Mouse (Mus musculus): ENCODE measurements around the gene Apod. TPM values are rescaled to one million over a fixed set of nuclear protein-coding genes. Genes with fewer than 3 reads are reported as not detected.
"Not testable (repeated sequence)": the region's sequence is repeated elsewhere in the genome, so short reads cannot be mapped to it uniquely, and the experiment has no call there.

The Apod gene
- polyA plus RNA-seq, 1 experiment from 2014 or later, result 93.8 TPM

DNA sequence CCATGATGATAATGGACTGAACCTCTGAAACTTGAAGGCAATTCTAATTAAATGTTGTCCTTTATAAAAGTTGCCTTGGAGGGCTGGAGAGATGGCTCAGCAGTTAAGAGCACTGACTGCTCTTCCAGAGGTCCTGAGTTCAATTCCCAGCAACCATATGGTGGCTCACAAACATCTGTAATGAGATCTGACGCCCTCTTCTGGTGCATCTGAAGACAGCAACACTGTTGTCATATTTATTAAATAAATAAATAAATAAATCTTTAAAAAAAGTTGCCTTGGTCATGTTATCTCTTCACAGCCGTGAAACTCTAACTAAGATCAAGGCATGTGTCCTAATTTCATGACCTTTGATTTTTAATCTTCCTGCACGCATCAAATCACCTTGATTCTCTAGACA is 5.1 kb upstream of the Apod start:
- H3K4me1 ChIP-seq (replicated peaks); ATAC-seq (ENCODE audit: low FRiP score, low read depth); H3K36me3 ChIP-seq; H3K27me3 ChIP-seq; H3K4me2 ChIP-seq; H3K27ac ChIP-seq (replicated peaks); H3K4me3 ChIP-seq; H3K9me3 ChIP-seq; H3K9ac ChIP-seq: not testable (repeated sequence)
- WGBS, result 82% methylated on average over 3 of the region's 3 CpGs

- H3K4me3 ChIP-seq, result no peak overlapping the region
- no peaks in the 10 kb centered on the region for H3K9me3 ChIP-seq
- 86% methylated on average over 4 of the region's 4 CpGs for WGBS
- H3K4me1 ChIP-seq (replicated peaks), result peaks cover 6% of the 10 kb centered on the region; the same call in 1 of the 2 replicates
- no peak overlapping the region for H3K9ac ChIP-seq
- H3K27ac ChIP-seq (replicated peaks), result no peak overlapping the region
- H3K4me2 ChIP-seq, result no peak overlapping the region
- H3K27me3 ChIP-seq, result no peaks in the 10 kb centered on the region
- ATAC-seq (ENCODE audit: low FRiP score, low read depth), result no peak
- no peaks in the 10 kb centered on the region for H3K36me3 ChIP-seq
These were observed 4.7 kb upstream of the Apod start for GRCm38 (mm10) chr16:31319316-31319715.

DNA sequence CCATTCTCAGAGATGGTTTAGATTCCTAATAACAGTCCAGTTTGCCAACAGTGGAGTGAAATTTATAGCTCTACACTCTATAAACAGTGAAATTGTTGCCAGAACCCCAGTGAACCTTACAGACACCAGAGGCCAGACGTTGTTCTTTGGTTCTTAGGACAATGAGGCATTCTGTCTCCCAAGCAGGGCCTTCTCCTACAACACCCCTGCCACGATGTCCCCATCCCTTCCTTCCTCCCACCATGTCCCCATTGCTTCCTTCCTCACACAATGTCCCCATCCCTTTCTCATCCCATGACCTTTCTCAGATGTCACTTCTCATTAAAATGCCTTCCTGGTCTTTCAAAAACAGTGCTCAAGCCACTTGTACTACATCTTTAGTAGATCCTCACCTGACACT is 3.8 kb upstream of the Apod start:
- 80% methylated on average over 2 of the region's 2 CpGs for WGBS
- Histone ChIP-seq H3K9me3 (no peaks in the 10 kb centered on the region), H3K4me3 (no peak overlapping the region), H3K4me1 (replicated peaks) (peaks cover 6% of the 10 kb centered on the region; the same call in 1 of the 2 replicates), H3K36me3 (no peaks in the 10 kb centered on the region), H3K27ac (replicated peaks) (no peak overlapping the region), H3K27me3 (no peaks in the 10 kb centered on the region), H3K9ac (no peak overlapping the region), H3K4me2 (no peak overlapping the region)
- no peak for ATAC-seq (ENCODE audit: low FRiP score, low read depth)

GRCm38 (mm10) chr16:31316246-31317143 is 1.9 kb upstream of the Apod start:
- not testable (repeated sequence) for H3K27me3 ChIP-seq; H3K9ac ChIP-seq; H3K36me3 ChIP-seq; H3K9me3 ChIP-seq; H3K4me3 ChIP-seq; H3K4me2 ChIP-seq; H3K4me1 ChIP-seq (replicated peaks); ATAC-seq (ENCODE audit: low FRiP score, low read depth)
- WGBS, result 49% methylated on average over 12 of the region's 12 CpGs
- H3K27ac ChIP-seq (replicated peaks), result peak overlapping the region; percentile 63; the same call in 1 of the 2 replicates

DNA sequence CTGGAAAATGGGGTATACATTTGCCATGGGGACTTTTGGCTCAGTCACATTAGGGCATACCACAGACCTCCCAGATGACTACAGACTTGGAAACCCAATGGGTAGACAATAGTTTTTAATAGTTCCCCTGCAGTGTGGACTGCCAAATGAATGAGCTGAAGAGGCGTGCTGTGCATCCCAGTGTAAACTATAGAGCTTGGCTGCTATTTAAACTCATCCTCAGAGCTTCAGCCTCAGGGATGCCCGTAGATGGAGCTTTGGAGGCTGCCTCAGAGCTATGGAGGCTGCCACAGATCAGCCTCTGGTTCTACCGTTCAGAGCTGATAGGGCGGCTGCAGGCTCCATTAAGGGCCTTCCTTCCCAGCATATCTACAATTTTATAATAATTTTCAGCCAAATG is 686 bp upstream of the Apod start:
- 68% methylated on average over 4 of the region's 4 CpGs for WGBS
- no peak overlapping the region for H3K4me3 ChIP-seq
- no peaks in the 10 kb centered on the region for H3K9me3 ChIP-seq
- peak overlapping the region; percentile 59 for H3K27ac ChIP-seq (replicated peaks)
- H3K27me3 ChIP-seq, result no peaks in the 10 kb centered on the region
- ATAC-seq (ENCODE audit: low FRiP score, low read depth), result no peak
- H3K4me1 ChIP-seq (replicated peaks), result peaks cover 6% of the 10 kb centered on the region; the same call in 1 of the 2 replicates
- H3K9ac ChIP-seq, result no peak overlapping the region
- H3K4me2 ChIP-seq, result no peak overlapping the region
- no peaks in the 10 kb centered on the region for H3K36me3 ChIP-seq

GRCm38 (mm10) chr16:31313611-31314010 is 997 bp downstream of the Apod start:
- no peaks in the 10 kb centered on the region for H3K36me3 ChIP-seq
- H3K4me1 ChIP-seq (replicated peaks), result peaks cover 6% of the 10 kb centered on the region; the same call in 1 of the 2 replicates
- no peaks in the 10 kb centered on the region for H3K9me3 ChIP-seq
- no peak overlapping the region for H3K4me3 ChIP-seq
- WGBS, result 67% methylated on average over 2 of the region's 2 CpGs
- no peak overlapping the region for H3K27ac ChIP-seq (replicated peaks)
- H3K27me3 ChIP-seq, result no peaks in the 10 kb centered on the region
- no peak overlapping the region for H3K9ac ChIP-seq
- H3K4me2 ChIP-seq, result no peak overlapping the region
- no peak for ATAC-seq (ENCODE audit: low FRiP score, low read depth)

DNA sequence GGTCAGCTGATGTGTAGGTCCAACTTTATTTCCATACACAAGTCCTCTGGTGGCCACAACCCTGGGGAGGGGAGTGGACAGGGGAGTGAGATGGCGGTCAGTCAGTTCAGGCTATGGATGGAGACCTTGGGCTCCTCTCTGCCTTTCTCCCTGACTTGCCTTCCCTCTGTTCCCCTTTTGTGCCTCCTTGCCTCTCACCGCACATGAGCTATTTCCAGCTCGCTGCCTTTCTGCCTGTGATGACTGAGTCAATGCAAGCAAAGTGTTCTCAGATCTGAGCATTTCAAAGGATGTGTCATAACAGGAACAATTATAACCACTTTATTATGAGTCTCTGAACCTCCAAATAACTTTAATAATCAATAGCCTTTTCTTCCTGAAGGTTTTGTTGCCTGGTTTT is 2.3 kb downstream of the Apod start:
- Histone ChIP-seq H3K9me3 (no peaks in the 10 kb centered on the region), H3K4me1 (replicated peaks) (peaks cover 6% of the 10 kb centered on the region; the same call in 1 of the 2 replicates), H3K4me3 (no peak overlapping the region), H3K27ac (replicated peaks) (no peak overlapping the region), H3K4me2 (no peak overlapping the region), H3K9ac (no peak overlapping the region), H3K36me3 (no peaks in the 10 kb centered on the region), H3K27me3 (no peaks in the 10 kb centered on the region)
- ATAC-seq (ENCODE audit: low FRiP score, low read depth), result no peak
- WGBS, result 62% methylated on average over 3 of the region's 3 CpGs

GRCm38 (mm10) chr16:31305199-31305919 is 9.2 kb downstream of the Apod start:
- 74% methylated on average over 5 of the region's 5 CpGs for WGBS
- ATAC-seq (ENCODE audit: low FRiP score, low read depth), result no peak
- Histone ChIP-seq H3K9ac (no peak overlapping the region), H3K4me3 (no peak overlapping the region), H3K27me3 (no peaks in the 10 kb centered on the region), H3K36me3 (no peaks in the 10 kb centered on the region), H3K9me3 (no peaks in the 10 kb centered on the region), H3K4me2 (no peak overlapping the region), H3K4me1 (replicated peaks) (peaks cover 10% of the 10 kb centered on the region), H3K27ac (replicated peaks) (no peak overlapping the region)

DNA sequence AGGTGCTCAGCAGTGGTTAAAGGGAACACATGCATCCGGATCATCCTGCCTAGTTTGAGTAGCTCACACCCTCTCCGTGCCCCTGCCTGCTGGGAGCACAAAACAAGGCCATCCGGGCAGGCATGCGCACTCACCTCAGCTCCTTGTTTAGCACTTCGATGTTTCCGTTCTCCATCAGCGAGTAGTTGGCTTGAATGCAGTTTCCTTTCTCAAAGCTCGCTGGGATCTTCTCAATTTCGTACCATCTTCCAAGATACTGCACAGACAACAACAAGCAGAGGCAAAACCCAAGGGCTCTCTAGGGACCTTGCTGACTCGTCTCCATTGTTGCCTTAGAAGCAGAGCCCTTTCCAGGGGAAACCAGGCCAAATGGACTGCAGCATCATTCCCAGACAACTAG is 11.3 kb downstream of the Apod start:
- Histone ChIP-seq H3K27ac (replicated peaks) (0 out of 2 replicates have a peak overlapping the region, but pooled peaks have one; percentile 4), H3K4me2 (no peak overlapping the region), H3K9ac (no peak overlapping the region), H3K9me3 (no peaks in the 10 kb centered on the region), H3K4me3 (no peak overlapping the region), H3K27me3 (no peaks in the 10 kb centered on the region), H3K4me1 (replicated peaks) (peaks cover 26% of the 10 kb centered on the region), H3K36me3 (no peaks in the 10 kb centered on the region)
- no peak for ATAC-seq (ENCODE audit: low FRiP score, low read depth)
- WGBS, result 64% methylated on average over 10 of the region's 10 CpGs

DNA sequence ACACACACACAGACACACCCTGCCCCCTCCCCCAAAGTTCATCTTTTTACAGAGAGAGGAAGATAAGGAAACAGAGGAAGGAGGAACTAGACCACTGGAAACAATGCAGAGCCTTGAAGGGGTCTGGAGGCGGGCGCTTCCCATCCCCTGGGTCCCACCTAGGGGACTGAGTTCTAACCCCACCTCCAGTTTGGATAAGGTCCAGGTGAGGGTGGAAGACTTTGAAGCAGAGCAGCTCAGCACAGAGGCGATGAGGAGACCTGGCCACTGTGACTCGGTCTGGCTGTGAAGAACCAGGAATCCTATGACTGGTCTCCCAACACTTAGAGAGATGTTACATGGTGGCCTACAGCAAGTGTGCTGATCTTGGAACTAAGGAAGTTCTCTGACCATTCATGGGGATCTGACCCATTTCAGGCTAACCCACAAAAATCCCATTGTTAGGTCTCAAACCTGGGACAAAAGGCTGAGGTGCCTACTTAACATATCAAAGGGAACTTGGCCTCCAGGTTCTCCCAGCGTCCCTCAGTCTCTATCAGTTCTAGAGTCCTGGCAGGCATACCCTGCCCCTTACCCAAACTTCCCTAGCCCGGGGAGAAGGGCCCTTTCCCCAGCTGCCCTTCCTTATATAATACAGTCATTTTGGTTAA is 13.6 kb downstream of the Apod start:
- H3K4me3 ChIP-seq, result no peak overlapping the region
- H3K4me1 ChIP-seq (replicated peaks), result peaks cover 26% of the 10 kb centered on the region
- WGBS, result 74% methylated on average over 6 of the region's 6 CpGs
- no peak overlapping the region for H3K4me2 ChIP-seq
- H3K36me3 ChIP-seq, result no peaks in the 10 kb centered on the region
- H3K9me3 ChIP-seq, result no peaks in the 10 kb centered on the region
- no peaks in the 10 kb centered on the region for H3K27me3 ChIP-seq
- H3K27ac ChIP-seq (replicated peaks), result no peak overlapping the region; the same call in 1 of the 2 replicates
- no peak overlapping the region for H3K9ac ChIP-seq
- ATAC-seq (ENCODE audit: low FRiP score, low read depth), result no peak

GRCm38 (mm10) chr16:31300467-31300866 is 14.1 kb downstream of the Apod start:
- H3K36me3 ChIP-seq, result no peaks in the 10 kb centered on the region
- H3K9me3 ChIP-seq, result no peaks in the 10 kb centered on the region
- no peak overlapping the region for H3K9ac ChIP-seq
- no peaks in the 10 kb centered on the region for H3K27me3 ChIP-seq
- no peak overlapping the region; the same call in 1 of the 2 replicates for H3K27ac ChIP-seq (replicated peaks)
- H3K4me1 ChIP-seq (replicated peaks), result peaks cover 26% of the 10 kb centered on the region
- no peak for ATAC-seq (ENCODE audit: low FRiP score, low read depth)
- no peak overlapping the region for H3K4me3 ChIP-seq
- WGBS, result 34% methylated on average over 7 of the region's 7 CpGs
- no peak overlapping the region for H3K4me2 ChIP-seq

- Histone ChIP-seq H3K4me1 (replicated peaks) (peaks cover 26% of the 10 kb centered on the region), H3K4me2 (no peak overlapping the region), H3K4me3 (no peak overlapping the region), H3K9ac (no peak overlapping the region), H3K36me3 (no peaks in the 10 kb centered on the region), H3K9me3 (no peaks in the 10 kb centered on the region), H3K27me3 (no peaks in the 10 kb centered on the region), H3K27ac (replicated peaks) (no peak overlapping the region)
- 23% methylated on average over 3 of the region's 3 CpGs for WGBS
- ATAC-seq (ENCODE audit: low FRiP score, low read depth), result no peak
These were observed 14.7 kb downstream of the Apod start for GRCm38 (mm10) chr16:31299960-31300353.

All from hindbrain, embryonic 15.5 days (tissue).